Mouse (Mus musculus) adrenal gland, adult 2 months (tissue): ENCODE results near the gene Zc3h12a. TPM values are rescaled to one million over a fixed set of nuclear protein-coding genes. Genes with fewer than 3 reads are reported as not detected.

Experiments used
- DNase-seq: peaks from one replicate; pipeline ENCODE4 v3.0.0; 2021
- polyA plus RNA-seq: library from polyadenylated mRNA; depleted of rRNA; stranded (reverse); fragments of >200 nt; gene quantifications from 2 replicates; pipeline ENCODE4 v1.2.3, GENCODE M21; 2012
- total RNA-seq, 2 experiments: library from RNA; stranded (reverse); gene quantifications; 2 replicates each; pipeline ENCODE4 v1.2.3; 2021

Gene Zc3h12a
- total and polyA plus RNA-seq, 3 experiments: 6.0 to 7.8 (median 7.0) TPM

DNA sequence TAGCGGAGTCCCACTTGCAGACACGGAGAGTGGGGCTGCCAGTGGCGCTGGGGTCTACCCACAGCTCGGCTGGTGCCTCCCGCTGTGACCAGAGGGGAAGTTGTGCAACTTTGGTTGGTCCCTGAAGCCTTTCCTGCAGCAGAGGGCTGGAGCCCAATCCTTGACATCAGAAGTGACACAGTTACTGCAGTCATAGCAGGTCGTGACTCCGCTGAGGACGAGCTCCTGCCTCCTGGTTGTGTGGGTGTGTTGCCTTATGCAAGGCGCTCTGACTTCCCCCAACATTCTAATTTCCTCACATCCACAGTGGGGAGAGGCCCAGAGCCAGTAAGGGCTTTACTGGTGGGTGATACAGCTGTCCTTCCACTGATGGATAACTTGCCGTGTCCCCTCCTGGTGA, 17.6 kb upstream of the Zc3h12a start:
- DNase-seq: peak; percentile 77

GRCm38 (mm10) chr4:125144627-125145026, 17.0 kb upstream of the Zc3h12a start:
- DNase-seq: no peak

DNA sequence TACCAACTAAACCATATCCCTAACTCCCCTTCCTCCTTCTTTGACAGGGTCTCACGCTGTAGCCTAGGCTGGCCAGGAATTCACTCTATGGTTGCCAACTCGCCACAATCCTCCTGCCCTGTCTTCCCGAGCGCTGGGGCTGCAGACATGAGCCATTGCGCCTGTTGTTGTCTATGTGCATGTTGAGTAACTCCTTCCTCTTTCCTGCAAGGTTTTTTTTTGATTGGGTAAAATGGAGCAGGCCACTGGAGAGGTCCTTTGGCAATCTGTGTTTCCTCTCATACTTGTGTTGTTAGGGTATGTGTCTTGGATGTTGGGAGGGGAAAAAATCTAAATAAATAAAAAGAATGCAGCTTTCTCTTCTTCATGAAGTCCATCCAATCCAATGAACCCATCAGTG, 16.6 kb upstream of the Zc3h12a start:
- no peak for DNase-seq

DNA sequence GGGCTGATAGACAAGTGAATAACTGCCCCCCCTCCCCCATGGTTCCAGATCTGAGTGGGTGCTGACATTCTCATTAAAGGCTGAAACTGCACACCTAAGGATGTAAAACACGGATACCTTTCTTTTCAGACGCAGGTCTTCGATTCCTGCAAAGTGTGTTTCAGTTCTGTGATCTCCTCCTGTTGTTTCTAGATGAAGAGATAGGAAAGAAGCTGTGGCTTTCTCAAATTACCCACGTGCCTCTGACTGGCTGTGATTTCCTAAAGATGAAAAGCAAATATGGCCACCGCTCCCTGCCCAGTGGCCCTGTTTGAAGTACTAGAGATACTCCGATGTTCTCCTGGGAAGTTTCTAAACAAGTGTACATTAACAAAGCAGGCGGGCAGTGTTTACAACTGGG, 10.7 kb upstream of the Zc3h12a start:
- no peak for DNase-seq

GRCm38 (mm10) chr4:125136303-125136888, 8.8 kb upstream of the Zc3h12a start:
- DNase-seq: no peak

- no peak for DNase-seq
Measured at GRCm38 (mm10) chr4:125135076-125135855, 7.6 kb upstream of the Zc3h12a start.

DNA sequence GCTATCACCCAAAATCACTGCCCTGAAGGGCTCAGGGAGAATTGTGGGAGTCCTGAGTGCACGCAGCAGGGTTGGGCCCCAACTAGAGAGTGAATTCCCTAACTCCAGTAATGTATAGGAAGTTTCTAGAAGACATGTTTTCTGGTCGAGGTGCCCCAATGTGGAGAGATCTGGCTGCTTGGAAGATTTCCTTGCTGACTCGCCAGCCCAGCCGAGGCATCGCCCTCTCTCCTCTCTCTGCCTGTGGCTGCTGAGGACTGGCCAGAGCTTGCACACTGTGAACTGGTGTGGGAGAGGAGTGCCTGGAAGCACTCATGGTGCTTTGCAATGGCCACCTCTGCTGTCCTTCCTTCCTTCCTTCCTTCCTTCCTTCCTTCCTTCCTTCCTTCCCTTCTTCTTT, 7.0 kb upstream of the Zc3h12a start:
- no peak for DNase-seq

DNA sequence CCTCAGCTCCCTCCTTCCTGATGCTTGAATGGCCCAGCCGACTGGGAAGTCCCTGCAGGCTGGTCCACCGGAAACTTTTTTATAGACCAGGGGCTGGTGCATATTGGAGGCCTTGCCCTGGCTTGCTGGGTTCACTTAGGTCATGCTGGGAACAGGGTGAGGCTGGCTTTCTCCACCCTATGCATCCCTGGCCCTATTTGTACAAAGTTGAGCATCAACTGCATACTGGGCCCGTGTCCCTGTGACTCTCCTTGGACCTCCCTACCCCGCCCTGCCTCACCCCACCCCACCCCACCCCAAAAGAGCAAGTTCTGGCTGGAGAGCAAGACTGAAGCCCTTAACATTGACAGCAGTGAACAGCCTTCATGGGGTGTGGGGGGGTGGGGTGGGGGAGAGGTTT, 6.6 kb upstream of the Zc3h12a start:
- DNase-seq: no peak

DNA sequence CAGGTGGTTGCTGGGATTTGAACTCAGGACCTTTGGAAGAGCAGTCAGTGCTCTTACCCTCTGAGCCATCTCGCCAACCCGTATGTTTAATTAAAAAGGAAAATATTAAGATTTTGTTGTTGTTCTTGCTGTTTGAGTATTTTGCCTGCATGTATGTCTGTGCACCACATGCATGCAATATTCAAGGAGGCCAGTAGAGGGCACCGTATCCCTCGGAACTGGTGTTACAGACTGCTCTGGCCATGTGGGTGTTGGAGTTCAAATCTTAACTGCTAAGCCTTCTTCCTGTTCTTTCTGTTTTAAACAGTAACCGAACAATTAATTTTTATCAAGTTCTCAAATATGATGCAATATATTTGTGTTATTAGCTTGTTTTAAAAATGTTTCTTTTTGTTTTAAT, 4.8 kb upstream of the Zc3h12a start:
- DNase-seq: peak; percentile 67

DNA sequence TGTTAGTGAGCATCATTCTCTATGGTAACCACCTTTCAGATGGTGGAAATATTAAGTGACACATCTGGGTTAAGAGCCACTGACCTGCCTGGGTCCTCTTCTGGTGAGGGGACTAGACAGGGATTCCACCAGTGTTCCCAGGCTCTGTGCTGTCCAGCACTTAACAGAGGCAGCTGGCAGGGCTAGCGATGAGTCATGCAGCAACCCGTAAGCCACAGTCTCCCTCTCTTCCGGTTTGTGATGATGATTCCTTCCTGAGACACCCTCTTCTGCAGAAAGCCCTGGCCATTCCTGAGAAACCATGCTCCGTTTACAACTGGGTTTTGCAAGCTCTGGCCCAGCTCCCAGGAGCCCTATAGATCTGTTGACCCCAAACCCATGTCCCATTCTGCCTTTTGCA, 3.9 kb upstream of the Zc3h12a start:
- DNase-seq: peak; percentile 84

DNA sequence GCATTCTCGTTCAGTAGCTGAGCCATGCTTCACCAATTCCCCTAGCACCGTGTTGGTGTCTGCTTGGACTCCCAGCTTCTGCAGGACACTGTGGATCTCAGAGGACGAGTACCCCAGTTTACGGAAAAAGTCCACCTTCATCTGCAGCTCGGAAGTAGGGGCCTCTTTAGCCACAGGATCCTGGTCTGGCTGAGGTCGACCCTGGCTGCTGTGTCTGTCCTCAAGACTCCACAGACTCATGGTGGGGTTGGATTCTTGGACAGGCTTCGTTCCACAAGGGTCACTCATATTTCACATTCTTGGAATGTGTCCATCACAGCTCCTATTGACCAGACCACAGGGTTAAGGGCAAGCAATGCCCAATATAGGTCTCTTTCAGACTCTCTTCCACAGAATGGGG, 879 bp downstream of the Zc3h12a start:
- no peak for DNase-seq

GRCm38 (mm10) chr4:125126186-125126585, 1.5 kb downstream of the Zc3h12a start:
- no peak for DNase-seq

DNA sequence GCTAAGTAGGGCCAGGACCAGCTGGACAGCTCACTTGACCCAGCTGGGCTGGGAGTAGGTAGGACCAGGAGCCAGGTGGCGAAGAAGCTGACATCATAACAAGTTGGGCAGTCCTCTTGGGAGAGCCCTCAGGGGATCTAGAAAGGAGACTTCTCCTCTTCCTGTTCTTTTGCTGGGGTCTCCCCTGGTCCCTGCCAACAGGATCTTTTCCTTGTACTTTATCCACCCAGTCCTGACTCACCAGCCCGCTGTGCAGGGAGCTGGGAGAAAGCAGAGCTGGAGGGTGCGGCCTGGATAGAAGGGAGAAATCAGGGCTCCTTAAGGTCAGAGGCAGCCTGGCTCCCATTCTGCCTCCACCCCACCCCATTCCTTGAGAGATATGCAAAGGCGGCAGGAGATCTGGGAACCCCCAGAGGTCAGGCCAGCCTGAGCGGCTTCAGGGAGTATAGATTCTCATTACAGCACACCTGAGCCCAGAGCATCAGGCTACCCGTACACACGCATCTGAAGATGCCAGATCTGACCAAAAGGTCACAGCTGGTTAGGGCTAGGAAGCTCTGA, 2.2 kb downstream of the Zc3h12a start:
- DNase-seq: no peak

GRCm38 (mm10) chr4:125124424-125125209, 3.0 kb downstream of the Zc3h12a start:
- DNase-seq: peak; percentile 62

- no peak for DNase-seq
Measured at GRCm38 (mm10) chr4:125123279-125123671, 4.4 kb downstream of the Zc3h12a start.

GRCm38 (mm10) chr4:125122431-125123278, 5.0 kb downstream of the Zc3h12a start:
- DNase-seq: peak; percentile 93

GRCm38 (mm10) chr4:125119721-125120120, 7.9 kb downstream of the Zc3h12a start:
- peak; percentile 58 for DNase-seq

DNA sequence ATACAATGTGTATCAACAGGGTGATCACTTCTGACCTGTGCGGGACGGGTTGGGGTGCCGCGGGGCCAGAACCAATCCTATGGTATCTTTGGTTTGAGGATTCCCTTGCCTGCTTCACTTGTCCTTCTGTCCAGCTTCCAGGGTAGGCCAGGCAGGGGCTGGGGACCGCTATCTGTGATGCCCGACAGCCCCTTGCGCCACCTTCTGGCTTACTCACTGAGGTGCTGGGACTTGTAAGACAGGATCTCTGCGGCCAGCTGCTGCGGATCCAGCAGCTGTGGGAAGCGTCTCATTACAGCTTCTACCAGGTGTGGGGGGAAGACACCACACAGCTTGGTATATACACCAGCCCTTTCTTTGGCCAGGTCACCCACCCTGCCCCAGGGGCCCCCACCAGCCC, 8.6 kb downstream of the Zc3h12a start:
- DNase-seq: no peak

DNA sequence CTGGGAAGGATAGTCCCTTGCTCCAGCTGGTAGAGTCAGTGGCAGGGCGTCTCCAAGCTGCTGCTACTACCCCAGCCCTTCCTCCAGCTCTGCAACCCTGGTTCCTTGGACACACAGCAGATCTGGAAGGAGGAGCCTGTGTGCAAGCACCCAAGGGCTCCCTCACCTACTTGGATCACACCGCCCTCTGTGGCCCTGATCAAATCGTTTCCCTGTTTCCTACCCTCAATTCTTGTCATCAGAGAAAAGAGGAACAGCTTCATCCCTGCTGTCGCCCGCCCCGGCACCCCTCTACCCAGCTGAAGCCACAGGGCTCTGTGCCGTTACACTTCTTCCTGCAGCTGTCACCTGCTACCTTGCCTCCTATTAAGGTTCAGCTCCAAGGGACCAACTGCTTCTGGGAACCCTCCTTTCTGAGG, 9.7 kb downstream of the Zc3h12a start:
- DNase-seq: peak; percentile 54

GRCm38 (mm10) chr4:125116929-125117328, 10.7 kb downstream of the Zc3h12a start:
- no peak for DNase-seq

- peak; percentile 88 for DNase-seq
Measured at GRCm38 (mm10) chr4:125116090-125116861, 11.4 kb downstream of the Zc3h12a start.
